In the genomic region with DNA sequence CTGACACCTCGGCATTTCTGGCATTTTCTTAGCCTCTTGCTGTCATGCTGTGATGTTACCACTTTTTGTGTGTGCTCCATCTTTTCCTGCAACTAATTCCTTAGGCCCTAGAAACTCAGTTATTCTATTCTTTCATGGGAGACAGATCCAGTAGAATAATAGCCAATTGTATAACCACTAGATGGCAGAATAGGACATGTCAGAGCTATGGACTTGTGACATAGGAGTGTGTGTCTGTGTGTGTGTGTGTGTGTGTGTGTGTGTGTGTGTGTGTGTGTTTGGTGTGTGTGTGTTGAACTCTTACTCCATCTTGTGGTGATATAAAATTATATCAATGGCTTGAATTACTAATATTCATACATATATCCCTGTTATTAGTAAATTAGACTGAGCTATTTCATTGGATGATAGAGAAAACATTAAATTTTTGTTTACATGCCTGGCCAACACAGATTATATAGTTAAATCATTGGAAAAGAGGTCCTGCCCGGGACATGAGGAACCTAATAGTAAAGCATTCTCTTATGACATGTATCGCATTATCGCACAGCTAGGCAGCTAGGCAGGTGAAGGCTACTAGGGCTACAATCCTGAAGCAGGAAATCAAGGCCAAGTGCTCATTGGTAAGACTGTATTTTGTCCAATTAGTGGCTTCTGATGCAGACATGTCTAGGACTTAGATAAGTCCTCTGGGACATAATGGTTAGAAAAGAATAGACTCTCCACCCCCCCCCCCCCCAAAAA, we compare ENCODE assay signal across 10 mouse cellular contexts. TPM values are rescaled to one million over a fixed set of nuclear protein-coding genes. Genes with fewer than 3 reads are reported as not detected.
DNase-seq lines count a peak whose midpoint lies in the region; ATAC-seq and TF ChIP-seq lines count a peak whose summit lies in the region.
"Had no signal": no experiment of that assay in that cellular context is flagged by ENCODE, and none has a peak within 500 bp of the region (broad histone marks: within the 10 kb centered on the region; RNA-seq: fewer than 3 reads in every experiment).

No protein-coding gene starts in this region.

- H3K4me3 ChIP-seq in kidney, adult 2 months (ENCODE audit: insufficient read depth, low read depth, low read length) = no peak overlapping the region
- H3K4me3 ChIP-seq in embryonic facial prominence, embryonic 10.5 days = no peak overlapping the region
- no peak overlapping the region for H3K4me3 ChIP-seq in midbrain, embryonic 13.5 days (replicated peaks)
- H3K4me3 ChIP-seq in intestine, embryonic 16.5 days (ENCODE audit: low read length) = no peak overlapping the region
- H3K4me3 ChIP-seq: embryonic facial prominence, embryonic 15.5 days; liver, embryonic 15.5 days had no signal

- peak; percentile 49 for DNase-seq in kidney, adult 2 months
- no peak for DNase-seq in kidney, adult 11 months
- peak; percentile 11 to 24 for DNase-seq in B cell, adult 2 months
- DNase-seq in NIH3T3 (ENCODE audit: low read depth) = peak; percentile 76
- peak; percentile 40 for DNase-seq in embryonic facial prominence, embryonic 10.5 days (ENCODE audit: low spot score)

- TF ChIP-seq CTCF in kidney, adult 2 months (conservative IDR thresholded peaks at IDR 0.05; ENCODE audit: insufficient read depth, insufficient read length, low read depth, low read length) = 0 out of 2 replicates have a peak, but pooled peaks have one; percentile 18

- 80% methylated on average over 4 of the region's 4 CpGs for WGBS in kidney, adult 2 months
- 80% methylated on average over 4 of the region's 4 CpGs for WGBS in embryonic facial prominence, embryonic 10.5 days
- WGBS in midbrain, embryonic 13.5 days = 81% methylated on average over 4 of the region's 4 CpGs
- 79% methylated on average over 4 of the region's 4 CpGs for WGBS in intestine, embryonic 16.5 days

- H3K27me3 ChIP-seq in kidney, adult 2 months (replicated peaks; ENCODE audit: control insufficient read depth, insufficient read depth, low read length) = no peaks in the 10 kb centered on the region
- H3K27me3 ChIP-seq in embryonic facial prominence, embryonic 10.5 days (replicated peaks; ENCODE audit: low read depth, poor library complexity, severe bottlenecking) = no peaks in the 10 kb centered on the region
- no peaks in the 10 kb centered on the region for H3K27me3 ChIP-seq in midbrain, embryonic 13.5 days
- no peaks in the 10 kb centered on the region for H3K27me3 ChIP-seq in intestine, embryonic 16.5 days (replicated peaks; ENCODE audit: control insufficient read depth, insufficient read depth, low read length)
- H3K27me3 ChIP-seq: embryonic facial prominence, embryonic 15.5 days; liver, embryonic 15.5 days had no signal

- no peak overlapping the region for H3K9ac ChIP-seq in midbrain, embryonic 13.5 days (replicated peaks)
- no peak overlapping the region for H3K9ac ChIP-seq in intestine, embryonic 16.5 days (ENCODE audit: low read depth, low read length)
- H3K9ac ChIP-seq: embryonic facial prominence, embryonic 15.5 days; liver, embryonic 15.5 days had no signal

- no peak for TF ChIP-seq POLR2A in kidney, adult 2 months (IDR thresholded peaks at IDR 0.05; ENCODE audit: low read depth, low read length)

- peak; percentile 75 for ATAC-seq in inflammation-experienced regulatory T-cells, adult 6 months
- ATAC-seq in midbrain, embryonic 13.5 days = peak; percentile 82
- no peak; the same call in 1 of the 2 replicates for ATAC-seq in intestine, embryonic 16.5 days

- no peaks in the 10 kb centered on the region for H3K36me3 ChIP-seq in kidney, adult 2 months (ENCODE audit: control insufficient read depth, insufficient read depth, low read length)
- no peaks in the 10 kb centered on the region for H3K36me3 ChIP-seq in embryonic facial prominence, embryonic 10.5 days (replicated peaks)
- no peaks in the 10 kb centered on the region for H3K36me3 ChIP-seq in midbrain, embryonic 13.5 days
- no peaks in the 10 kb centered on the region for H3K36me3 ChIP-seq in intestine, embryonic 16.5 days (ENCODE audit: control insufficient read depth, insufficient read depth, low read length)
- H3K36me3 ChIP-seq: embryonic facial prominence, embryonic 15.5 days; liver, embryonic 15.5 days had no signal

- H3K4me2 ChIP-seq in midbrain, embryonic 13.5 days (replicated peaks) = no peak overlapping the region
- no peak overlapping the region for H3K4me2 ChIP-seq in intestine, embryonic 16.5 days (ENCODE audit: low read depth, low read length)
- H3K4me2 ChIP-seq: embryonic facial prominence, embryonic 15.5 days; liver, embryonic 15.5 days had no signal

- no peak overlapping the region for H3K27ac ChIP-seq in kidney, adult 2 months (ENCODE audit: insufficient read depth, low read depth, low read length)
- H3K27ac ChIP-seq in embryonic facial prominence, embryonic 10.5 days (replicated peaks) = no peak overlapping the region
- H3K27ac ChIP-seq in midbrain, embryonic 13.5 days = no peak overlapping the region
- H3K27ac ChIP-seq in intestine, embryonic 16.5 days (ENCODE audit: low read length) = no peak overlapping the region
- H3K27ac ChIP-seq: embryonic facial prominence, embryonic 15.5 days; liver, embryonic 15.5 days had no signal

- no peaks in the 10 kb centered on the region for H3K9me3 ChIP-seq in embryonic facial prominence, embryonic 10.5 days
- no peaks in the 10 kb centered on the region for H3K9me3 ChIP-seq in midbrain, embryonic 13.5 days
- no peaks in the 10 kb centered on the region for H3K9me3 ChIP-seq in intestine, embryonic 16.5 days (ENCODE audit: control insufficient read depth, low read length)
- H3K9me3 ChIP-seq: embryonic facial prominence, embryonic 15.5 days; liver, embryonic 15.5 days had no signal

- no peaks in the 10 kb centered on the region for H3K4me1 ChIP-seq in kidney, adult 2 months (ENCODE audit: control insufficient read depth, insufficient read depth, low read length)
- no peaks in the 10 kb centered on the region for H3K4me1 ChIP-seq in embryonic facial prominence, embryonic 10.5 days
- H3K4me1 ChIP-seq in midbrain, embryonic 13.5 days (replicated peaks) = no peaks in the 10 kb centered on the region
- H3K4me1 ChIP-seq in intestine, embryonic 16.5 days (ENCODE audit: control insufficient read depth, insufficient read depth, low read length) = no peaks in the 10 kb centered on the region
- H3K4me1 ChIP-seq: embryonic facial prominence, embryonic 15.5 days; liver, embryonic 15.5 days had no signal

RNA-seq across cellular contexts. Expression of gene Pgrmc2, which starts 40.5 kb away (rescaled TPM):
- polyA plus RNA-seq in kidney, adult 2 months (2012; rRNA removed) = 19.4 and 21.5 TPM in 2 replicates
- 29.5 and 31.7 TPM in 2 replicates for polyA plus RNA-seq in embryonic facial prominence, embryonic 10.5 days (2016; fragmentation: Nextera tagmentation; extraction: Ambion mirVana)
- polyA plus RNA-seq in inflammation-experienced regulatory T-cells, adult 6 months (2017; shearing (Covaris generic)) = 1 to 10 TPM; 2.8 to 4.8 (median 2.9) TPM
- polyA plus RNA-seq in midbrain, embryonic 13.5 days (2015; fragmentation: Nextera tagmentation; extraction: Ambion mirVana) = 24.8 and 27.6 TPM in 2 replicates
- 57.6 and 70.9 TPM in 2 replicates for polyA plus RNA-seq in intestine, embryonic 16.5 days (2015; fragmentation: Nextera tagmentation; extraction: Ambion mirVana)
